Mouse (Mus musculus): Measurements from ENCODE around the gene Srp14. TPM values are rescaled to one million over a fixed set of nuclear protein-coding genes. Genes with fewer than 3 reads are reported as not detected.

Srp14 gene
- polyA plus RNA-seq, 1 experiment, result 230 TPM

GRCm38 (mm10) chr2:118442723-118443122, 36.8 kb downstream of the Srp14 start:
- Histone ChIP-seq H3K27me3 (ENCODE audit: control insufficient read depth, insufficient read depth, insufficient read length) (no peaks in the 10 kb centered on the region), H3ac (ENCODE audit: control insufficient read depth, insufficient read length, low read depth) (no peak overlapping the region), H3K36me3 (ENCODE audit: control insufficient read depth, insufficient read depth) (peaks cover 27% of the 10 kb centered on the region), H3K79me3 (ENCODE audit: low read depth) (no peaks in the 10 kb centered on the region), H3K79me2 (ENCODE audit: control insufficient read depth, insufficient read depth) (no peaks in the 10 kb centered on the region), H3K4me3 (ENCODE audit: insufficient read depth, poor library complexity, severe bottlenecking) (no peak overlapping the region)
- TF ChIP-seq MYOD1 (IDR thresholded peaks at IDR 0.05; ENCODE audit: control insufficient read depth, insufficient read length, low read depth), result no peak
- TF ChIP-seq FOSL1 (IDR thresholded peaks at IDR 0.05; ENCODE audit: insufficient read depth, low read length, poor library complexity, severe bottlenecking), result no peak
- no peak for TF ChIP-seq MAX (IDR thresholded peaks at IDR 0.05)
- no peak for TF ChIP-seq CTCF (IDR thresholded peaks at IDR 0.05; ENCODE audit: control insufficient read depth, insufficient read depth, insufficient read length)
- TF ChIP-seq CEBPB (IDR thresholded peaks at IDR 0.05; ENCODE audit: low read depth), result no peak
- TF ChIP-seq USF1 (IDR thresholded peaks at IDR 0.05; ENCODE audit: low read depth), result no peak
- TF ChIP-seq MYOG (IDR thresholded peaks at IDR 0.05; ENCODE audit: control insufficient read depth, extremely low read depth, insufficient read length), result no peak

- H3K4me3 ChIP-seq (ENCODE audit: insufficient read depth, poor library complexity, severe bottlenecking), result no peak overlapping the region
- peaks cover 30% of the 10 kb centered on the region for H3K36me3 ChIP-seq (ENCODE audit: control insufficient read depth, insufficient read depth)
- no peaks in the 10 kb centered on the region for H3K27me3 ChIP-seq (ENCODE audit: control insufficient read depth, insufficient read depth, insufficient read length)
- TF ChIP-seq FOSL1 (IDR thresholded peaks at IDR 0.05; ENCODE audit: insufficient read depth, low read length, poor library complexity, severe bottlenecking) (no peak), CEBPB (IDR thresholded peaks at IDR 0.05; ENCODE audit: low read depth) (no peak), CTCF (IDR thresholded peaks at IDR 0.05; ENCODE audit: control insufficient read depth, insufficient read depth, insufficient read length) (no peak), MYOD1 (IDR thresholded peaks at IDR 0.05; ENCODE audit: control insufficient read depth, insufficient read length, low read depth) (no peak), MYOG (IDR thresholded peaks at IDR 0.05; ENCODE audit: control insufficient read depth, extremely low read depth, insufficient read length) (no peak), USF1 (IDR thresholded peaks at IDR 0.05; ENCODE audit: low read depth) (no peak), MAX (IDR thresholded peaks at IDR 0.05) (no peak)
- no peaks in the 10 kb centered on the region for H3K79me2 ChIP-seq (ENCODE audit: control insufficient read depth, insufficient read depth)
- H3K79me3 ChIP-seq (ENCODE audit: low read depth), result no peaks in the 10 kb centered on the region
- no peak overlapping the region for H3ac ChIP-seq (ENCODE audit: control insufficient read depth, insufficient read length, low read depth)
Observed at GRCm38 (mm10) chr2:118442172-118442571, 37.3 kb downstream of the Srp14 start.

DNA sequence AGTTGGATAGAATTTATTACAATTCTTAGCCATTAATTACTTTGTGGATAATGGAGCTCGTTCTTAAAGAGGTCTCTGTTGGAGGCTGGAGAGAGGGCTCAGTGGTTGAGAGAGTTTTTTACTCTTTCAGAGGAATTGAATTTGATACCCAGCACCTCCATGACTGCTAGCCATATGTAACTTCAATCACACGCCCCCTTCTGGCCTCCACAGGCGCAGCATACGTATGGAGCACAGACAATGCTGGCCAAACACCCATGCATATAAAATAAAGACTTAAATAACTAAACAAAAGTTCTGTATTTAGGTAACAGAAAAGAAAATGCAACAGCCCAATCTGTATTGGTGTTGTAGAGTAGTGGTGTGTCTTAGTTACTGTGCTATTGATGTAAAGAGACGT, 47.9 kb downstream of the Srp14 start:
- peaks cover 58% of the 10 kb centered on the region for H3K36me3 ChIP-seq (ENCODE audit: control insufficient read depth, insufficient read depth)

DNA sequence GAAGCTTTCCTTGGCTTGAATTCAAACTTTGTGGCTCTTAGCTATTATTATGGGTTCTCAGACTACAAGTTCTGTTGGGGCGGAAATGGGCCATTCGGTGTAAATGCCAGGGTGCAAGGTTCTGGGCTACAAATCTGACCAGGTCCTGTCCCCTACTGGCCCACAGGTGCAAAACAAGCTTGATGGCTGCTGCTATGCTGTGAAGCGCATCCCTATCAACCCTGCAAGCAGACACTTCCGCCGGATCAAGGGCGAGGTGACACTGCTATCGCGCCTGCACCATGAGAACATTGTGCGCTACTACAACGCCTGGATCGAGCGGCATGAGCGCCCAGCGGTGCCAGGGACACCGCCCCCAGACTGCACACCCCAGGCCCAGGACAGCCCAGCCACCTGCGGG, 48.9 kb downstream of the Srp14 start:
- no peak overlapping the region for H3K4me3 ChIP-seq (ENCODE audit: insufficient read depth, poor library complexity, severe bottlenecking)
- H3K79me3 ChIP-seq (ENCODE audit: low read depth), result no peaks in the 10 kb centered on the region
- H3ac ChIP-seq (ENCODE audit: control insufficient read depth, insufficient read length, low read depth), result no peak overlapping the region
- H3K36me3 ChIP-seq (ENCODE audit: control insufficient read depth, insufficient read depth), result peaks cover 52% of the 10 kb centered on the region
- H3K27me3 ChIP-seq (ENCODE audit: control insufficient read depth, insufficient read depth, insufficient read length), result no peaks in the 10 kb centered on the region
- no peaks in the 10 kb centered on the region for H3K79me2 ChIP-seq (ENCODE audit: control insufficient read depth, insufficient read depth)
- TF ChIP-seq USF1 (IDR thresholded peaks at IDR 0.05; ENCODE audit: low read depth) (no peak), MAX (IDR thresholded peaks at IDR 0.05) (no peak), MYOD1 (IDR thresholded peaks at IDR 0.05; ENCODE audit: control insufficient read depth, insufficient read length, low read depth) (no peak), CTCF (IDR thresholded peaks at IDR 0.05; ENCODE audit: control insufficient read depth, insufficient read depth, insufficient read length) (no peak), MYOG (IDR thresholded peaks at IDR 0.05; ENCODE audit: control insufficient read depth, extremely low read depth, insufficient read length) (no peak), FOSL1 (IDR thresholded peaks at IDR 0.05; ENCODE audit: insufficient read depth, low read length, poor library complexity, severe bottlenecking) (no peak), CEBPB (IDR thresholded peaks at IDR 0.05; ENCODE audit: low read depth) (no peak)

More for the DNA sequence above, 47.9 kb downstream of the Srp14 start:
- Histone ChIP-seq H3ac (ENCODE audit: control insufficient read depth, insufficient read length, low read depth) (no peak overlapping the region), H3K27me3 (ENCODE audit: control insufficient read depth, insufficient read depth, insufficient read length) (no peaks in the 10 kb centered on the region), H3K4me3 (ENCODE audit: insufficient read depth, poor library complexity, severe bottlenecking) (no peak overlapping the region), H3K79me2 (ENCODE audit: control insufficient read depth, insufficient read depth) (no peaks in the 10 kb centered on the region), H3K79me3 (ENCODE audit: low read depth) (no peaks in the 10 kb centered on the region)
- TF ChIP-seq FOSL1 (IDR thresholded peaks at IDR 0.05; ENCODE audit: insufficient read depth, low read length, poor library complexity, severe bottlenecking) (no peak), MYOD1 (IDR thresholded peaks at IDR 0.05; ENCODE audit: control insufficient read depth, insufficient read length, low read depth) (no peak), MAX (IDR thresholded peaks at IDR 0.05) (no peak), CEBPB (IDR thresholded peaks at IDR 0.05; ENCODE audit: low read depth) (no peak), MYOG (IDR thresholded peaks at IDR 0.05; ENCODE audit: control insufficient read depth, extremely low read depth, insufficient read length) (no peak)

DNA sequence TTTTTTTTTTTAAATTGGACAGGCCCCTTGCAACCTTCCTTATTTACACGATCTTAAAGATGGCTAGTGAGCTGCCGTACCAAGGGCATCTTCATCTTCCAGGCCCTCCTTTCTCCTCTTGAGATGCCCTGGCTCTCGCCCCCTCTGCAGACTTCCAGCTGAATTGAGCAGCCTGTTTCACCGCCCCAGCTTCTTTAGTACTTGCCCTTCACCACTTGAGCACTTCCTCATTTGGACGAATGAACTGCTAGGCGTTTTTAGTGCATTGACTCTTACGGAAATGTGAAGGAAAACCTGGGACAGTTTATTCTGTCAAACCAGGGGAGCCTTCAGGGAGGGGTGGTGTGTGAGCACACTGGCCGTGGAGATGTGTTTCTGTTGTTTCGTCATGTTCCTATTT, 50.2 kb downstream of the Srp14 start:
- H3K4me3 ChIP-seq (ENCODE audit: insufficient read depth, poor library complexity, severe bottlenecking), result no peak overlapping the region
- H3ac ChIP-seq (ENCODE audit: control insufficient read depth, insufficient read length, low read depth), result no peak overlapping the region
- peaks cover 49% of the 10 kb centered on the region for H3K36me3 ChIP-seq (ENCODE audit: control insufficient read depth, insufficient read depth)
- no peaks in the 10 kb centered on the region for H3K27me3 ChIP-seq (ENCODE audit: control insufficient read depth, insufficient read depth, insufficient read length)
- TF ChIP-seq MYOG (IDR thresholded peaks at IDR 0.05; ENCODE audit: control insufficient read depth, extremely low read depth, insufficient read length), result no peak
- no peak for TF ChIP-seq CEBPB (IDR thresholded peaks at IDR 0.05; ENCODE audit: low read depth)
- TF ChIP-seq MAX (IDR thresholded peaks at IDR 0.05), result no peak
- no peak for TF ChIP-seq MYOD1 (IDR thresholded peaks at IDR 0.05; ENCODE audit: control insufficient read depth, insufficient read length, low read depth)
- TF ChIP-seq CTCF (IDR thresholded peaks at IDR 0.05; ENCODE audit: control insufficient read depth, insufficient read depth, insufficient read length), result no peak
- no peak for TF ChIP-seq USF1 (IDR thresholded peaks at IDR 0.05; ENCODE audit: low read depth)
- no peak for TF ChIP-seq FOSL1 (IDR thresholded peaks at IDR 0.05; ENCODE audit: insufficient read depth, low read length, poor library complexity, severe bottlenecking)
- no peaks in the 10 kb centered on the region for H3K79me3 ChIP-seq (ENCODE audit: low read depth)
- no peaks in the 10 kb centered on the region for H3K79me2 ChIP-seq (ENCODE audit: control insufficient read depth, insufficient read depth)

GRCm38 (mm10) chr2:118428296-118428695, 51.2 kb downstream of the Srp14 start:
- H3K79me3 ChIP-seq (ENCODE audit: low read depth), result no peaks in the 10 kb centered on the region
- H3K27me3 ChIP-seq (ENCODE audit: control insufficient read depth, insufficient read depth, insufficient read length), result no peaks in the 10 kb centered on the region
- H3ac ChIP-seq (ENCODE audit: control insufficient read depth, insufficient read length, low read depth), result no peak overlapping the region
- no peaks in the 10 kb centered on the region for H3K79me2 ChIP-seq (ENCODE audit: control insufficient read depth, insufficient read depth)
- TF ChIP-seq FOSL1 (IDR thresholded peaks at IDR 0.05; ENCODE audit: insufficient read depth, low read length, poor library complexity, severe bottlenecking), result no peak
- no peak for TF ChIP-seq MYOD1 (IDR thresholded peaks at IDR 0.05; ENCODE audit: control insufficient read depth, insufficient read length, low read depth)
- no peak for TF ChIP-seq CEBPB (IDR thresholded peaks at IDR 0.05; ENCODE audit: low read depth)
- TF ChIP-seq CTCF (IDR thresholded peaks at IDR 0.05; ENCODE audit: control insufficient read depth, insufficient read depth, insufficient read length), result no peak
- no peak for TF ChIP-seq MAX (IDR thresholded peaks at IDR 0.05)
- TF ChIP-seq MYOG (IDR thresholded peaks at IDR 0.05; ENCODE audit: control insufficient read depth, extremely low read depth, insufficient read length), result no peak
- TF ChIP-seq USF1 (IDR thresholded peaks at IDR 0.05; ENCODE audit: low read depth), result no peak
- peaks cover 45% of the 10 kb centered on the region for H3K36me3 ChIP-seq (ENCODE audit: control insufficient read depth, insufficient read depth)
- H3K4me3 ChIP-seq (ENCODE audit: insufficient read depth, poor library complexity, severe bottlenecking), result no peak overlapping the region
